Mouse (Mus musculus): ENCODE results near the gene 4930415O20Rik.

Gene 4930415O20Rik

DNA sequence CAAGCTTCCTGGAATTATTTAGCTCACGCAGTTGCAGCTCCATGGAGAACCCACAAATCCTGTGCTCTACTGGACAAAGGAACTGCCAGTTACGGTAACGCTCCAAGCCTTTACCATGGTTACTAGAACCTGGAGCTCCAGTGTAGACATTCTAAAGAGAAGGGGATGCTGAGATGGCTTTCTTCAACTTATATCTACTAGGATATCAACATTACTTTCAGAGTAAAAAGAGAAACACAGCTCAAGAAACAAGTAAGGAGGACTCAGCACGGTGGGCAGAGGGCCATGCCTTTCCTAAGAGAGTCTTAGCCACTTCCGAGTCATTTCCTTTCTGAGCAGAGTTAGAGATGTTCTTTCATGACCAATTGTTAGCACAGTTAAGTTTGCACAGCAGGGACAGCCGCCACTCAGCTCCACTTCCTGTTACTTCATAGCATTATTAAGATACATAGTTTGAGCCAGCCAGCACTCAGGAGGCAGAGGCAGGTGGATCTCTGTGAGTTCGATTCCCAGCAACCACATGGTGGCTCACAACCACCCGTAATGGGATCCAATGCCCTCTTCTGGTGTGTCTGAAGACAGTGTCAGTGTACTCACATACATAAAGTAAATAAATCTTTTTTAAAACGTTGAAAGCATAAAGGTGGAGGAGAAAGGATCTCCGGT is at the start of gene 4930415O20Rik, which contains the start of gene Ccnt1:
4930415O20Rik (plus strand) TSS at position 132 of the 666 bp plus-strand sequence.
Ccnt1 (minus strand) TSS at position 51 of the 666 bp plus-strand sequence.
- no peak for DNase-seq (ENCODE audit: low spot score in 2 of 2)

DNA sequence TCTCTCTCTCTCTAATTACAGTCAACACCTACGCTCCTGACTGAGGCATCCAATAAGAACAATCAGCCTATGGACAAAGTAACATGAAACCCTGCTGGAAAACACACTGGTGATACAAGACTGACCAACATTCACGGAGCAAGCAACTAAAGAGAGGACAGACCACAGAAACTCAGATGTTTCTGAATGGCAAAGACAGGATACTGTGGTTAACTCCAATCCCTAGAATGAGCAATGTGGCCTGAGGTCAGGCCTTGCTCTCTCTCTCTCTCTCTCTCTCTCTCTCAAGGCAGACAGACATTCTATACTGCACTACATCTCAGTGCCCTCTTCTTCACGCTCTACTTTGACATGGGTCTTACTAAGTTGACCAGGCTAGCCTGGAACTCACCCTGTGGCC is 49.6 kb upstream of the 4930415O20Rik start:
- DNase-seq (ENCODE audit: low spot score in 2 of 2): no peak

DNA sequence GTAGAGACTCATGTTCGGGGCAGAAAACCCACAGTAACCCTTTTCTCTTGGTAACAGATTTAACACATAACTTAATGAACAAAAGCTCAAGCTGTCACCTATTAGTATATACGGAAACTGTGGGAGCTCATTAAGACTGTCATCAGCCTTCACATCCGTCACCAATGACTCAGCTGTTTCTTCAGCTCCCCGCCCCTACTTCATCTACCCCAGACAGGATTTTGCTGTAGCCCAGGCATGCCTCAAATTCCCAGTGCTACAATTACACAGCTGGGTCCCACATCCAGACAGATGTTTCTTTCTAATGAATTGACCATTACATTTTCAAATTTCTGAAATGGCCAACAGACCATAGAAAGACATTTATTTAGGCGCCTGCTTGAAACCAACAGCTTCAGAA is 44.7 kb upstream of the 4930415O20Rik start:
- no peak for DNase-seq (ENCODE audit: low spot score in 2 of 2)

DNA sequence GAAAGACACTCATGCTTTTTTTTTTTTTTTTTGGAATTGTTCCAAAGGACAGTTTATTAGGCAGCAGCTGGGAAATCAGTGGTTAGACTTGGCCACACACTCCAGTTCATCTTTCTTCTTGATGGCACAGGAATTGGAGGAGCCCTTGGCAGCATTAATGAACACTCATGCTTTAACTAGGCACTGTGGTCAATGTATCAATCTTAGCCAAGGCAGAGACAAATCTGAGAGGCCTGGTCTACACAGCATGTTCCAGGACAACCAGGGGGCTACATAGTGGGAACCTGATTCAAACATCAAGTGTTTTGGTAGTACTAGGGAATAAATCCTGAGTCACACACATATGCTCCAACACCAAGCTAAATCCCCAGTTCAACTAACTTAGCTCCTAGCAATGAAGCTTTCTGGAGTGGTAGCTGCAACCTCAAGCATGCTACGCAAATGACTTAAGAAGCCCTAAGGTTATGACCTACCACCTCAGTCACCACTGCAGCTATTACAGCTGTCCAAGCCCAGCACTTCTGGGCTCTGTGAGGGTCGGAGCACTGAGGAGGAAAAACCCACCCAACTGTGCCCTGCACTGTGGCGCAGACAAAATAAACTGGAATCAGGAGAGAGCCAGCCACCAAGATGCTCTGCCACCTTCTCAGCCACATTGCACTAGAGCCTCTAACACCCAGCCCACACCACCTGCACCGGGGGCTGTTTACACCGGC is 43.6 kb upstream of the 4930415O20Rik start:
- no peak for DNase-seq (ENCODE audit: low spot score in 2 of 2)

DNA sequence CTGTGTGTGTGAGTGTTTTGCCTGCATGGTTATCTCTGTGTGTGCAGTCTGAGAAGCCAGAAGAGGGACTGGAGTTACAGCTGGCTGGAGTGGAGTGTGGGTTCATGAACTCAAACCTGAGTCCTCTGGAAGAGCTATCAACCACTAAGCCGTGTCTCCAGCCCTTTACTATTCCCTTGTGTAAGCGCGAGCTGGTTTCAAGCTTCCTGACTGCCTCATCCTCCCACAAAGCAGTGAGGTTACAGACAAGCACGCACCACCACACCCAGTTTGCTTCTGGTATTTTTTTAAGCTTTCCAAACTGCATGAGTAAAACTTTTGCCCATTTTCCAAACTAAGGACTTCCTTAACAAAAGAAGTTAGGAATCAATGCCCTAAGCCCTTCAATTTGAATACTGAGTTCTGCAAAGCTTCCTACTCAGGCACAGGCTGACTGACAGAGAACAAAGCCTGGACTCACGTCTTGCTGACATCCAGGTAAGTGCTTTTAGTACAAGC is 42.7 kb upstream of the 4930415O20Rik start:
- no peak for DNase-seq (ENCODE audit: low spot score in 2 of 2)

DNA sequence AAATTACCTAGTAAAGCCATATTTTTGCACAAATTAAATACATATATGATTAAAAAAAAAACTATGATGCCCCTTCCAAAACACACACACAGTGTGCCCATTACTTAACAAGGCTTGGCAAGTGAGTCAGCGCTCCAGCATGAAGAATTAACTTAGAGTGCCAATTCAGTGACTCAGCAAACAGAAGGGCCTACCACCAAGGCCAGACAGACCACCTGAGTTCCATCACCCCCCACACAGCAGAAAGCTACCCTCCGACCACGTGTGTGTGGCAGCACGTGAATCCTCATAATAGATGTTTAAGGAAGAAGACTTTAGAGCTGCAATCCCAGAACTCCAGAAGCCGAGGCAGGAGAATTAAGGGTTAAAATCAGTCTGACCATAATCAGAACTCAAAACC is 38.5 kb upstream of the 4930415O20Rik start:
- no peak for DNase-seq (ENCODE audit: low spot score in 2 of 2)

DNA sequence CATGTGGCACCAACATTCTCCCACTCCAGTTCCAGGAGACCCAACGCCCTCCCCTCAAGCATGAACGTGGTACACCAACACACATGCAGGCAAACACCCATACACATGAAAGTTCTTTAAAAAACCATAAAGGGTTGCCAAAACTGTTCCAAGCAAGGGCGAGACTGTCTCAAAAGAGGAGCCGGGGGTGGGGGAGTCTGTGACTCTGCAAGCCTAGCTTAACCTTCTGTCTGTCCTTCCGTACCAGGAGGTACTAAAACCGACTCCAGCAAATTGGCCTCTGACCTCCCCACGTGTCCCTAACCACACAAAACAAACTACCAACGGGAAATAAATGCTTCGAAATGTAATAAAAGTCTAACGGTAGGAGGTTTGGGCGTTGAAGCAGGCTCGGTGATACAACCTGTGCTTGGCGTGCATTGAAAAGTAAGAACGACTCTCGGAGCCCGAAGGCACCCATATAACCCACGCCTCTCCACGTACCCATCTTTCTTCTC is 37.7 kb upstream of the 4930415O20Rik start:
- DNase-seq (ENCODE audit: low spot score in 2 of 2): no peak

DNA sequence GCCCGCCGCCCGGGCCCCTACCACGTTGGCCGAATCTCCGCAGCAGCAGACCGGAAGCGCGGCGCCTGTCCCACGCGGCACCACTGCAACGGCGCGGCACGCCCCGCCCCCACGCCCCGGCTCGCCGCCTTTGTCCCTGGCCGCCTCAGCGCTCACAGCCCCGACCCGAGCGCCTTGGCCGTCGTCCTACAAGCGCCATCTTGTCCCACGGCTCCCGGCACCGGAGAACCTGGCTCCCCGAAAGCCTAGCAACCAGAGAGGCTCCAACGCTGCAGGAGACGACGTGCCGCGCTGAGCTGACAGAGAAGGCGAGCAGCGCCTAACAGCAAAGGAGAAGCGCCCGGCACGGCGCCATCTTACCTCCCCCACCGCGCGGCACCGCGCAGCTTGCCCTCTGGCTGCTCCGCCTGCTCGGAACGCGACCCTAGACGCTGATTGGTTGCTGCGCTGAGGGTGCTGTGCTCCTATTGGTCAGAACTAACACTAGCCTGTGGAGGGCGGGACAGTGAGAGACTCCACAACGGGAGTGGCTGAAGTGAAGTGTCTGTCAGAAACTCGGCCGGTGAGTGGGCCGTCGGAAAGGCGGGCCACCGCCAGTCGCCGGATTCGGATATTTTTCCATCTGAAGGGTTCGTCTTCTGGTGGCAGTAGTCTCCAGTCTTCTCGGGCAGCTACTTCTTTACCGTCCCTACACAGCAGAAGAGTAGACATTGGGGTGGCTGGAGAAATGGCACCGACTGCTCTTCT is 36.8 kb upstream of the 4930415O20Rik start, which contains the start of gene Kansl2:
Kansl2 (minus strand) TSS at position 384 of the 747 bp plus-strand sequence.
- peak; percentile 96 for DNase-seq (ENCODE audit: low spot score in 2 of 2)

DNA sequence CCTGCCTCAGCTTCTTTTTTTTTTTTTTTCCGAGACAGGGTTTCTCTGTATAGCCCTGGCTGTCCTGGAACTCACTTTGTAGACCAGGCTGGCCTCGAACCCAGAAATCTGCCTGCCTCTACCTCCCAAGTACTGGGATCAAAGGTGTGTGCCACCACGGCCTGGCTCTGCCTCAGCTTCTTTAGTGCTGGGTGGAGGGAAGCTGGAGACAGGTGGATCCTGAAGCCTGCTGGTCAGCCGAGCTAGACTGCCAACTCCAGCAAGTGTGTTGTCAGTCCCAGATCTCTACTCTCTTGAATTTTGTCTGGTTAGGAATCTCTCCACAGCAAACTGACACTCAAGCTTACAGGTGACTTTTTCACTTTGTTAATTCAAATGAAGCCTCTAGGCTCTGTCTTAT is 34.9 kb upstream of the 4930415O20Rik start:
- no peak for DNase-seq (ENCODE audit: low spot score in 2 of 2)

DNA sequence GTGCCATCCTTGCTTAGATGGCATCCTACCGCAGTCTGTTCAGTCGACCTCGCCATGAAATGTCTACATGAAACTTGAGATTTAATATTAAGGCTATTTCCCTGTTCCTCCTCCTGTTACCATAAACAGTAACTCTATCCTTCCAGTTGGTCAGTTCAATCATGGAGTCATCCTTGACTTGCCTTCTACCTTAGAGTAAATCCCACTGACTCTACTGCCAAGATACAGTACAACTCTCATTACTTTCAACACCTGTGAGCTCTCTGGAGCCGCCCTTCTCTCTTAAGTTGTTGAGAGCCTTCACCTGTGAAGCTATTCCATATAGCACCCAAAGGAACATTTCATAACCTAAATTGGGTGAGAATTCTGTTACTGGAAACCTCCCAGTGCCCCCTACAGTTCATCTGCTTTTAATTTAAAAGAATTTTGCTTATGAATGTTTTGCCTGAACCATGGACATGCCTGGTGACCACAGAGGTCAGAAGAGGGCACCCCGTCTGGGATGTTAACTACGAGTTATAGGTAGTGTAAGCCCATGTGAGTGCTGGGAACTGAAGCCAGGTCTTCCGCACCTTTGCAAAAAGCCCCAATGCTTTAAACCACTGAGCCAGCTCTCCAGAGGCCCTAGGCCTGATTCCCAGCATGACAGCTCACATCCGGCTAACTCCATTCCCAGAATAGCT is 33.8 kb upstream of the 4930415O20Rik start:
- no peak for DNase-seq (ENCODE audit: low spot score in 2 of 2)

DNA sequence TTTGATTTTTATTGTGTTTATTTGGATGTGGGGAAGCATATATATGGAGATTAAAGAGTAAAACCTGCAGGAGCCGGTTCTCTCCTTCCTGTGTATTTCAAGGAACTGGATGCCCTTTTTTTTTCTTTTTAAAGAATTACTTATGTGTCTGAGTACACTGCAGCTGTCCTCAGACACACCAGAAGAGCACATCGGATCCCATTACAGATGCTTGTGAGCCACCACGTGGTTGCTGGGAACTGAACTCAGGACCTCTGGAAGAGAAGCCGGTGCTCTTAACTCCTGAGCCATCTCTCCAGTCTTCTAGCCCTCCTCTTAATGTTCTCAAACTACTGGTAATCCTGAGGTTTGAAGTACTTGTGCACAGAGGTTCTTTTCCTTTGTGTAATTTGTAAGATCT is 32.9 kb upstream of the 4930415O20Rik start:
- no peak for DNase-seq (ENCODE audit: low spot score in 2 of 2)

DNA sequence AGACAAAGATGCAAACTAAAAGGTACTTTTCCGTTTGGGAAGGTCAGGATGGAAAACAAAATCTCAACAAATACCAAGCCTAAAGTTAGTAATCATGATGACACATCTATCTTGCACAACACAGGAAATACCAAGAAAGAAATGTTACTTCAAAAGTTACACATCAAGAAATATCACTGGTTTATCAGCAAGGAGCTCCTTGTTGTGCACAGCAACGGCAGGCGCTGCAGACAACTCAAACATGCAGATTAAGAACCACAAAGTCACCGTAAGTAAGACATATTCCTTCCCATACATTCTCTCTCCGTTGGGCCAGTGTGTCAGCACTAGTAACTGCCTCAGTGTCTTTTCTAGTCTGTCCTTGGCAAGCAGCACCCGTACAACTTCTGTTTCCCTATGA is 29.7 kb upstream of the 4930415O20Rik start:
- DNase-seq (ENCODE audit: low spot score in 2 of 2): no peak

DNA sequence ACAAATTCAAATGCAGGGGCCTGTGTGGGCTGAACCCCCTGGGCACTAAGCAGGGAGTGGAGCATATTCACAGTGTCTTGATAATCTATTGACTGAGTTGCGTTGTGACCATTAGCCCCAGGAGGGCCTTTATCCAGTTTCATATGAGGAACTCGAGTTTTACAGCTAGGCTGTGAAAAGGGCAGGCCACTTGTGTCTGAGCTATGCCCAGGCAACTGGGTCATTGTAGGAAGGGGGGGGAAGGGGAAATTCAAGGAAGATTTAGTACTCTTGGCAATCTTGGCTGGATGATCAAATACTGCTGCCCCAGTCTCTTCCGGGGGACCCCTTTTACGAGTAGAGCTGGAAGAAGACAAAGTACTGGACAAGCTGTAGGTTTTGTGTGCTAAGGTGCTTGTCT is 27.5 kb upstream of the 4930415O20Rik start:
- no peak for DNase-seq (ENCODE audit: low spot score in 2 of 2)

DNA sequence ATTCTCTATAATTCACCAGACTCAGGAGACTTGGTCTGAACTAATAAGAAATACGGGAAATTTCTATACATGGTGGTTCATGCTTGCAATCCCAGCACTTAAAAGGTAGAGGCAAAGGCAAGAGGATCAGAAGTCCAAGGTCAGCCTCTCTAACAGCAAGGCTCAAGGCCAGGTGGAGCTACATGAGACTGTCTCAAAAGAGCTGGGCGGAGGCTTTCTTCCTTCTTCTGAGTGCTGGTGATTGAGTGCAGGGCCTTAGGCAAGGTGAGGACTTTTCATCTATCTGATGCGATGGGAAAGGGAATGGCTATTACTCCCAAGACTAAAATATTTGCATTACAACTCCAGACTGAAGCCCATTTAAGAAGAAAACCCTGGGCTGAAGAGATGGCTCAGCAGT is 25.7 kb upstream of the 4930415O20Rik start:
- no peak for DNase-seq (ENCODE audit: low spot score in 2 of 2)

DNA sequence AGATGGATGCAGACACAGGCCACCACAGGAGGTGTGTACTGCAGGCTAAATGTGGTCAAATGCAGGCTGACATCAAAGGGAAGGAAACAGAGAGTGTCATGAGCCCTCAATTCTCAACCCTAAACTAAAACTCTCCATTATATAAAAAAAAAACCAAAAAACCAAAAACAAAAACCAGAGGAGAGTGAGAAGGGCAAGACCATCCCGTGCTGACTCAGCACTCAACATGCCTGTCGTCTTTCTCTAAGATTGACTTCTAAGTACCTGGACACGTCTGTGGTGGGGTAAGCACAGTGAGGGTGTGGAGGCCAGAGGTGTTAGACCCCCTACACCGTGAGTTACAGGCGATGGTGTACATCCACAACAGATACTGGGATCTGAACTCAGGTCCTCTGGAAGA is 24.0 kb upstream of the 4930415O20Rik start:
- DNase-seq (ENCODE audit: low spot score in 2 of 2): no peak

DNA sequence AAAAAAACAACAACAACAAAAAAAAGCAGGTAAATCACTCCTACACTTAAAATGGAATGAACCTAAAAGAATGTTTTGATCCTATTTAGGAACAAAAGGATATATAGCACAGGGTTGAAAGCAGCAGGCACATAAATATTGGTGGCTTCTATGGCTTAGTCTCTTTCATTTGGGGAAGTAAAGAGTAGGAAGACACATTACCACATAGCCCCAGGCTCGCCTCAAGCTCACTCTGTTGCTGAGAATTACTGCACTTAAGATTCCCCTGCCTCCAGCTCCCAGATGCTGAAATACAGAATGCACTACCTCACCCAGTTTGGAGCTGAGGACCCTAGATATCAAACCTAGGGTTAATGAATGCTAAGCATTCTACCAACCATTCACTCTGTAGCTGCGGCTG is 18.0 kb upstream of the 4930415O20Rik start:
- no peak for DNase-seq (ENCODE audit: low spot score in 2 of 2)

DNA sequence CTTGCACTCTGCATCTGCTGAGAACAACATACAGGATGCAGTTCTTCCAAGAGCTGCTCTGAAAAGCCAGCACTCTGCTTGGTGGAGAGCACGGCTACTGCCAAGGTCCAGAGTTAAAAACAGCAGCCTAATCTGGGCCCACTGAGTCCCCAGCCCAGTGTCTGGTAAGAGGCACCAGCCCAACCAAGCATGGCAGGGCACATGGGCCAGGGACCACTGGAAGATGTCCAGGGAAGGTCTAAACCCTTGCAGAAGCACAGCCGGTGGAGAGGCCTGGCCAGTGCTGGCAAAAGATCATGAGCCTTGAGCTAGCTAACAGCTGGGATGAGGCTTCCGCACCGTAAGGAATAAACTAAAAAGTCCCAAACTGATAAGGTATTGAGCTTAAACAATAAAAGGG is 14.9 kb upstream of the 4930415O20Rik start:
- DNase-seq (ENCODE audit: low spot score in 2 of 2): no peak

DNA sequence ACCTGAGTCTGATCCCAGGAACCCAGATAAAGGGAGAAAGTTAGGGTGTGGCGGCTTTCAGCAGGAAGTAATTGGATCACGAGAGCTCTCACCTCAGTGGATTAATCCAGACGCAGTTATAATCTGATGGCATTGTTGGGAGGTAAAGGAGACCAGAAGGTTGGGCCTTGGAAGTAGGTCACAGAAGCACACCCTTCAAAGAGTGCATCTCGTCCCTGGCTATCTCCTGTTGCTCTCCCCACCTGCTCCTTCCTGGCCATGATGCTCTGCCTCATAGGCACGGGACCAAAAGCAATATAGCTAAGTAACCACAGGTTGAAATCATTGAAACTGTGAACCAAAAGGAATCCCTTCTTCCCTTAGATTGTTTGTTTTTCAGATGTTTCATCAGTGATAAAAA is 13.6 kb upstream of the 4930415O20Rik start:
- no peak for DNase-seq (ENCODE audit: low spot score in 2 of 2)

DNA sequence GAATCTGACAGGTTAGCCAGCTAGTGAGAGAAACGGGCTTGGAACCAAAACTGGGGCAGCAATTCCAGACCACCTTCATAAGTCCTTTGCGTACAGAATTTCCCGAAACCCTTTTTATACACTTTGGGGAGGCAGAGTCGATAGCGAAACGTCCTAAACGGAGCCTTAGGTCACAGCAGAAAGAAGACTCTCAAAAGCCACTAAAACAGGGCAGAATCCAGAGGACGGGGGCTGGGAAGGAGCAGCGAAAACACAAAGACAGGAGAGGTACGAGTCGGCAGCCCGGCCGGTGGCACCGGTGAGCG is 3.9 kb upstream of the 4930415O20Rik start:
- DNase-seq (ENCODE audit: low spot score in 2 of 2): no peak

DNA sequence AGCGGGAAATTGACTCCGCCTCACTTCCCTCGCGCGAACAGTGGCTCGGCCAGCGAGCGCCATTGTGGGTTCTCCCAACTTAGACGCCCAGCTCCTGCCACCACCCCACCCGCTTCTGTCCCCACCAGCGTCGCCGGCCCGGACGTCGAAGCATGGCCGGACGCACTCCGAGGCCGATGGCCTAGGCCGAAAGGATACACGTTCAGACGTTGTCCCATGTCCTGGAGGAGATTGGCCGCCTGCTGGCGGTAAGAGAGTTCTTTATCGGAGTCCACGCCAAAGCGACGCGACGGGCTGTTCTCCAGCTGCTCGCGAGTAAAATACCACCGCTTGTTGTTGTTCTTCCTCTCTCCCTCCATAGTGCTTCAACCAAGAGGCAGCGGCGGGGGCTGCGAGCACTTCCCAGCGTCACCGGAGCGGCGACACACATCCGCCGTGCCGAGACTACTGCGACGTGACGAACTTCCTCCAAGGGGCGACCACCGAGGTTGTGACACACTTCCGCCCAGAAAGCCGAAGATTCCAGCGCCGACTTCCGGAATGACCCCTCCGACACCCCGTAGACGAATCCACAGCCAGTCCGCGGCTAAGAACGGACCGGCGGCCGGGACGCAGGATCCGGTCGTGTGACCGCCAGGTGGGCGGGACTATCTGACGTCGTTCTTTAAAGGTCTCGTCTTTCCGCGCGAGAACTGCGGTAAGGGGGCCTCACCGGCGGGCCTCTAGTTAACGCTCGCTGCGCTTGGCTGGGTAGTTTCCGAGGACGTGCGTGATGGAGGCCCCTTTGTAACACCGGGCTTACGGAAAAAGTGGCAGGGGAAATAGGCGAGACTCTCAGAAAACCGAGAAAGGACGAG is 3.3 kb upstream of the 4930415O20Rik start:
- peak; percentile 97 to 98 for DNase-seq (ENCODE audit: low spot score in 2 of 2)

All from spleen, postnatal 14 days (tissue).